Comparison of ENCODE assay signal across 20 mouse cellular contexts in genomic region chr2:30736236-30736635, GRCm38 (mm10).
DNase-seq lines count a peak whose midpoint lies in the region; ATAC-seq and TF ChIP-seq lines count a peak whose summit lies in the region.
"Had no signal": no experiment of that assay in that cellular context is flagged by ENCODE, and none has a peak within 500 bp of the region (broad histone marks: within the 10 kb centered on the region; RNA-seq: fewer than 3 reads in every experiment).

No protein-coding gene starts in this region.

- no peak for DNase-seq in hindbrain, embryonic 10.5 days (ENCODE audit: low spot score)
- no peak for DNase-seq in hindbrain, embryonic 11.5 days (ENCODE audit: low spot score)
- peak; percentile 48 for DNase-seq in brain, adult 2 months (ENCODE audit: low read depth, low spot score)
- no peak for DNase-seq in hindbrain, postnatal 0 days (ENCODE audit: low spot score)
- no peak for DNase-seq in cerebellum, postnatal 14 days
- no peak for DNase-seq in right cerebral cortex, postnatal 10 days (ENCODE audit: low spot score in 2 of 2)
- DNase-seq: adrenal gland, postnatal 36 days; cerebellum, adult 8-10 months; gastrocnemius, postnatal 36 days; kidney, adult 2 months; kidney, postnatal 14 days; lung, adult 2 months; thymus, adult 2 months had no signal

- no peaks in the 10 kb centered on the region for H3K27me3 ChIP-seq in hindbrain, embryonic 10.5 days (ENCODE audit: insufficient read depth, poor library complexity, severe bottlenecking)
- H3K27me3 ChIP-seq in hindbrain, embryonic 11.5 days (ENCODE audit: control insufficient read depth, insufficient read depth, low read length) = no peaks in the 10 kb centered on the region
- no peaks in the 10 kb centered on the region for H3K27me3 ChIP-seq in forebrain, embryonic 12.5 days
- no peaks in the 10 kb centered on the region for H3K27me3 ChIP-seq in hindbrain, postnatal 0 days (ENCODE audit: insufficient read depth, low read length)
- H3K27me3 ChIP-seq: embryonic facial prominence, embryonic 12.5 days; stomach, embryonic 15.5 days had no signal

- no peak overlapping the region for H3K9ac ChIP-seq in hindbrain, embryonic 11.5 days (ENCODE audit: low read depth, low read length)
- no peak overlapping the region for H3K9ac ChIP-seq in forebrain, embryonic 12.5 days
- no peak overlapping the region for H3K9ac ChIP-seq in hindbrain, postnatal 0 days (replicated peaks; ENCODE audit: low read length)
- H3K9ac ChIP-seq: embryonic facial prominence, embryonic 12.5 days; stomach, embryonic 15.5 days had no signal

- peaks cover 7% of the 10 kb centered on the region; the same call in 1 of the 2 replicates for H3K9me3 ChIP-seq in hindbrain, embryonic 10.5 days
- H3K9me3 ChIP-seq in hindbrain, embryonic 11.5 days (ENCODE audit: control insufficient read depth, low read length) = no peaks in the 10 kb centered on the region
- peaks cover 2% of the 10 kb centered on the region; the same call in 1 of the 2 replicates for H3K9me3 ChIP-seq in forebrain, embryonic 12.5 days
- no peaks in the 10 kb centered on the region for H3K9me3 ChIP-seq in hindbrain, postnatal 0 days (ENCODE audit: low read length)
- H3K9me3 ChIP-seq: embryonic facial prominence, embryonic 12.5 days; stomach, embryonic 15.5 days had no signal

- H3K27ac ChIP-seq in hindbrain, embryonic 10.5 days = peak overlapping the region; percentile 70
- no peak overlapping the region for H3K27ac ChIP-seq in hindbrain, embryonic 11.5 days (ENCODE audit: low read depth, low read length)
- H3K27ac ChIP-seq in forebrain, embryonic 12.5 days = peak overlapping the region; percentile 33
- H3K27ac ChIP-seq in hindbrain, postnatal 0 days = 0 out of 2 replicates have a peak overlapping the region, but pooled peaks have one; percentile 26
- H3K27ac ChIP-seq: embryonic facial prominence, embryonic 12.5 days; stomach, embryonic 15.5 days had no signal

- 45% methylated on average over 2 of the region's 2 CpGs for WGBS in hindbrain, embryonic 10.5 days
- WGBS in hindbrain, embryonic 11.5 days = 44% methylated on average over 2 of the region's 2 CpGs
- WGBS in forebrain, embryonic 12.5 days = 48% methylated on average over 2 of the region's 2 CpGs
- 47% methylated on average over 2 of the region's 2 CpGs for WGBS in hindbrain, postnatal 0 days

- no peak overlapping the region for H3K4me3 ChIP-seq in hindbrain, embryonic 10.5 days
- H3K4me3 ChIP-seq in hindbrain, embryonic 11.5 days (ENCODE audit: low read depth, low read length) = no peak overlapping the region
- H3K4me3 ChIP-seq in forebrain, embryonic 12.5 days (replicated peaks) = no peak overlapping the region
- H3K4me3 ChIP-seq in hindbrain, postnatal 0 days (ENCODE audit: low read length) = no peak overlapping the region
- H3K4me3 ChIP-seq: embryonic facial prominence, embryonic 12.5 days; erythroblast, embryonic 14.5 days; megakaryocyte, embryonic 14.5 days; stomach, embryonic 15.5 days had no signal

- H3K4me2 ChIP-seq in hindbrain, embryonic 11.5 days (replicated peaks; ENCODE audit: low read depth, low read length) = no peak overlapping the region
- H3K4me2 ChIP-seq in forebrain, embryonic 12.5 days = no peak overlapping the region
- H3K4me2 ChIP-seq in hindbrain, postnatal 0 days (ENCODE audit: low read depth, low read length) = no peak overlapping the region
- H3K4me2 ChIP-seq: embryonic facial prominence, embryonic 12.5 days; liver, embryonic 11.5 days; stomach, embryonic 15.5 days had no signal

- H3K4me1 ChIP-seq in hindbrain, embryonic 10.5 days (replicated peaks) = peaks cover 27% of the 10 kb centered on the region
- H3K4me1 ChIP-seq in hindbrain, embryonic 11.5 days (replicated peaks; ENCODE audit: control insufficient read depth, insufficient read depth, low read length) = peaks cover 3% of the 10 kb centered on the region
- peaks cover 30% of the 10 kb centered on the region for H3K4me1 ChIP-seq in forebrain, embryonic 12.5 days
- H3K4me1 ChIP-seq in hindbrain, postnatal 0 days (ENCODE audit: insufficient read depth, low read length) = peaks cover 23% of the 10 kb centered on the region

- 0 out of 2 replicates have a peak, but pooled peaks cover 5% of the 10 kb centered on the region for H3K36me3 ChIP-seq in hindbrain, embryonic 10.5 days
- H3K36me3 ChIP-seq in hindbrain, embryonic 11.5 days (ENCODE audit: control insufficient read depth, insufficient read depth, low read length) = no peaks in the 10 kb centered on the region
- no peaks in the 10 kb centered on the region for H3K36me3 ChIP-seq in forebrain, embryonic 12.5 days (replicated peaks)
- no peaks in the 10 kb centered on the region for H3K36me3 ChIP-seq in hindbrain, postnatal 0 days (ENCODE audit: insufficient read depth, low read length)
- H3K36me3 ChIP-seq: embryonic facial prominence, embryonic 12.5 days; stomach, embryonic 15.5 days had no signal

- no peak for TF ChIP-seq CTCF in hindbrain, postnatal 0 days (IDR thresholded peaks at IDR 0.05; ENCODE audit: low read depth)

- ATAC-seq in hindbrain, embryonic 11.5 days (ENCODE audit: low FRiP score) = no peak
- ATAC-seq in forebrain, embryonic 12.5 days (ENCODE audit: low FRiP score) = no peak
- no peak for ATAC-seq in hindbrain, postnatal 0 days
- ATAC-seq: midbrain, embryonic 16.5 days had no signal
